Mouse (Mus musculus) forebrain, embryonic 11.5 days (tissue): ENCODE results near the gene Robo2. TPM values are rescaled to one million over a fixed set of nuclear protein-coding genes. Genes with fewer than 3 reads are reported as not detected.

Experiments used
- ATAC-seq: fragments of 200-750 bp; cut with Nextera tagmentation; replicated peaks from 2 replicates; pipeline ENCODE4 v1.8.0; 2017; ENCODE audit warnings: moderate TSS enrichment; ENCODE audit not compliant: low FRiP score
- DNase-seq: peaks from one replicate; pipeline ENCODE4 v3.0.0-alpha.2; 2017; ENCODE audit warnings: low spot score
- H3K27ac ChIP-seq: fragments of 300-500 bp; sonication (generic); 2 replicates; pipeline ENCODE4 v1.5.1; 2014; ENCODE audit warnings: low read depth, low read length
- H3K27me3 ChIP-seq: fragments of 300-500 bp; sonication (generic); 2 replicates; pipeline ENCODE4 v1.6.1; 2014; ENCODE audit warnings: mild to moderate bottlenecking, low read length, mixed read lengths; ENCODE audit not compliant: control insufficient read depth, insufficient read depth
- H3K36me3 ChIP-seq: fragments of 300-500 bp; sonication (generic); 2 replicates; pipeline ENCODE4 v1.6.1; 2014; ENCODE audit warnings: mild to moderate bottlenecking, low read length, moderate library complexity, mixed read lengths; ENCODE audit not compliant: control insufficient read depth, insufficient read depth
- H3K4me1 ChIP-seq: fragments of 300-500 bp; sonication (generic); replicated peaks from 2 replicates; pipeline ENCODE4 v1.6.1; 2014; ENCODE audit warnings: low read length, mixed read lengths; ENCODE audit not compliant: control insufficient read depth, insufficient read depth
- H3K4me2 ChIP-seq: fragments of 300-500 bp; sonication (generic); 2 replicates; pipeline ENCODE4 v1.6.1; 2014; ENCODE audit warnings: low read depth, mild to moderate bottlenecking, low read length, moderate library complexity, mixed read lengths; ENCODE audit not compliant: severe bottlenecking
- H3K4me3 ChIP-seq: fragments of 300-500 bp; sonication (generic); 2 replicates; pipeline ENCODE4 v1.5.1; 2014; ENCODE audit warnings: low read depth, low read length
- H3K9ac ChIP-seq: fragments of 300-500 bp; sonication (generic); 2 replicates; pipeline ENCODE4 v1.6.1; 2014; ENCODE audit warnings: low read length
- H3K9me3 ChIP-seq: fragments of 300-500 bp; sonication (generic); 2 replicates; pipeline ENCODE4 v1.6.1; 2016; ENCODE audit warnings: low read length, mixed read lengths; ENCODE audit not compliant: control insufficient read depth
- WGBS: fragments of 180-500 bp; shearing (Covaris S2); extraction: QIAGEN DNeasy Blood & Tissue Kit; methylation state at CpG from one replicate; pipeline ENCODE4 v1.1.7; 2014; 5-methylcytosine and 5-hydroxymethylcytosine counted together
- polyA plus RNA-seq: library from polyadenylated mRNA; unstranded; fragments of >200 nt; fragmentation: Nextera tagmentation; extraction: Ambion mirVana; gene quantifications from 2 replicates; pipeline ENCODE4 v1.2.1, GENCODE M21; 2014

Robo2 gene
- polyA plus RNA-seq, 1 experiment from 2014 or later: 33.7 TPM

- Histone ChIP-seq H3K27me3 (no peaks in the 10 kb centered on the region), H3K9ac (no peak overlapping the region), H3K9me3 (no peaks in the 10 kb centered on the region), H3K4me2 (no peak overlapping the region), H3K36me3 (no peaks in the 10 kb centered on the region), H3K4me1 (no peaks in the 10 kb centered on the region), H3K4me3 (no peak overlapping the region), H3K27ac (no peak overlapping the region)
- ATAC-seq (no peak), DNase-seq (no peak)
- 53% methylated on average over 4 of the region's 4 CpGs for WGBS
Measured at GRCm38 (mm10) chr16:74313222-74313621, 98.4 kb downstream of the Robo2 start.

GRCm38 (mm10) chr16:74307543-74307887, 104.1 kb downstream of the Robo2 start:
- Histone ChIP-seq H3K4me1 (no peaks in the 10 kb centered on the region), H3K4me2 (no peak overlapping the region), H3K9me3 (no peaks in the 10 kb centered on the region), H3K9ac (no peak overlapping the region), H3K27me3 (no peaks in the 10 kb centered on the region), H3K27ac (no peak overlapping the region), H3K36me3 (no peaks in the 10 kb centered on the region), H3K4me3 (no peak overlapping the region)
- 65% methylated on average over 6 of the region's 6 CpGs for WGBS
- ATAC-seq (0 out of 2 replicates have a peak, but pooled peaks have one; percentile 10), DNase-seq (no peak)

- Histone ChIP-seq H3K27me3 (no peaks in the 10 kb centered on the region), H3K4me2 (no peak overlapping the region), H3K27ac (no peak overlapping the region), H3K4me3 (no peak overlapping the region), H3K4me1 (no peaks in the 10 kb centered on the region), H3K36me3 (no peaks in the 10 kb centered on the region), H3K9me3 (no peaks in the 10 kb centered on the region), H3K9ac (no peak overlapping the region)
- WGBS: 72% methylated on average over 5 of the region's 5 CpGs
- DNase-seq (no peak), ATAC-seq (0 out of 2 replicates have a peak, but pooled peaks have one; percentile 33)
Measured at GRCm38 (mm10) chr16:74306876-74307542, 104.6 kb downstream of the Robo2 start.

- no peaks in the 10 kb centered on the region for H3K36me3 ChIP-seq
- H3K27ac ChIP-seq: no peak overlapping the region
- no peak overlapping the region for H3K4me2 ChIP-seq
- DNase-seq (no peak), ATAC-seq (no peak)
- H3K27me3 ChIP-seq: no peaks in the 10 kb centered on the region
- no peaks in the 10 kb centered on the region for H3K4me1 ChIP-seq
- no peak overlapping the region for H3K9ac ChIP-seq
- no peaks in the 10 kb centered on the region for H3K9me3 ChIP-seq
- H3K4me3 ChIP-seq: no peak overlapping the region
- WGBS: 73% methylated on average over 8 of the region's 8 CpGs
Measured at GRCm38 (mm10) chr16:74287878-74288277, 123.7 kb downstream of the Robo2 start.

- ATAC-seq: no peak
Measured at GRCm38 (mm10) chr16:74282549-74282948, 129.1 kb downstream of the Robo2 start.

GRCm38 (mm10) chr16:74276855-74277573, 134.6 kb downstream of the Robo2 start:
- Histone ChIP-seq H3K9me3 (no peaks in the 10 kb centered on the region), H3K4me2 (no peak overlapping the region), H3K27me3 (no peaks in the 10 kb centered on the region), H3K4me3 (no peak overlapping the region), H3K4me1 (no peaks in the 10 kb centered on the region), H3K36me3 (no peaks in the 10 kb centered on the region), H3K9ac (no peak overlapping the region), H3K27ac (no peak overlapping the region)
- DNase-seq (no peak), ATAC-seq (no peak)
- 60% methylated on average over 3 of the region's 3 CpGs for WGBS

More at GRCm38 (mm10) chr16:74282549-74282948, 129.1 kb downstream of the Robo2 start:
- H3K4me2 ChIP-seq: no peak overlapping the region
- no peak overlapping the region for H3K4me3 ChIP-seq
- H3K4me1 ChIP-seq: no peaks in the 10 kb centered on the region
- H3K9me3 ChIP-seq: no peaks in the 10 kb centered on the region
- no peak overlapping the region for H3K27ac ChIP-seq
- H3K9ac ChIP-seq: no peak overlapping the region
- WGBS: 73% methylated on average over 6 of the region's 6 CpGs
- no peak for DNase-seq
- H3K27me3 ChIP-seq: no peaks in the 10 kb centered on the region
- no peaks in the 10 kb centered on the region for H3K36me3 ChIP-seq

- Histone ChIP-seq H3K27ac (no peak overlapping the region), H3K27me3 (no peaks in the 10 kb centered on the region), H3K9me3 (no peaks in the 10 kb centered on the region), H3K4me2 (no peak overlapping the region), H3K9ac (no peak overlapping the region), H3K4me1 (no peaks in the 10 kb centered on the region), H3K36me3 (no peaks in the 10 kb centered on the region), H3K4me3 (no peak overlapping the region)
- 77% methylated on average over 1 of the region's 1 CpGs for WGBS
- ATAC-seq (no peak), DNase-seq (no peak)
Measured at GRCm38 (mm10) chr16:74274596-74274995, 137.0 kb downstream of the Robo2 start.

GRCm38 (mm10) chr16:74272993-74273392, 138.6 kb downstream of the Robo2 start:
- Histone ChIP-seq H3K9me3 (no peaks in the 10 kb centered on the region), H3K36me3 (no peaks in the 10 kb centered on the region), H3K9ac (no peak overlapping the region), H3K27me3 (no peaks in the 10 kb centered on the region), H3K4me1 (no peaks in the 10 kb centered on the region), H3K4me2 (no peak overlapping the region), H3K4me3 (no peak overlapping the region), H3K27ac (no peak overlapping the region)
- ATAC-seq (no peak), DNase-seq (no peak)
- WGBS: 77% methylated on average over 4 of the region's 4 CpGs

GRCm38 (mm10) chr16:74258241-74258640, 153.4 kb downstream of the Robo2 start:
- Histone ChIP-seq H3K4me1 (no peaks in the 10 kb centered on the region), H3K4me3 (no peak overlapping the region), H3K27ac (no peak overlapping the region), H3K4me2 (no peak overlapping the region), H3K9ac (no peak overlapping the region), H3K9me3 (no peaks in the 10 kb centered on the region), H3K27me3 (no peaks in the 10 kb centered on the region), H3K36me3 (no peaks in the 10 kb centered on the region)
- no peak for ATAC-seq
- WGBS: 72% methylated on average over 2 of the region's 2 CpGs
- DNase-seq: no peak
